Mouse (Mus musculus) lung, embryonic 15.5 days (tissue): ENCODE data around the gene Fam129a. TPM values are rescaled to one million over a fixed set of nuclear protein-coding genes. Genes with fewer than 3 reads are reported as not detected.

Experiments
- ATAC-seq: fragments of 200-750 bp; cut with Nextera tagmentation; 2 replicates; pipeline ENCODE4 v1.8.0; 2017; ENCODE audit warnings: moderate number of reproducible peaks, borderline replicate concordance; ENCODE audit not compliant: low FRiP score, low TSS enrichment; ENCODE audit errors: extremely low read depth
- H3K27ac ChIP-seq: fragments of 300-500 bp; sonication (generic); 2 replicates; pipeline ENCODE4 v1.5.1; 2015; ENCODE audit warnings: moderate library complexity, mild to moderate bottlenecking, inconsistent platforms
- H3K27me3 ChIP-seq: fragments of 300-500 bp; sonication (generic); 2 replicates; pipeline ENCODE4 v1.6.1; 2015; ENCODE audit warnings: inconsistent platforms
- H3K36me3 ChIP-seq: fragments of 300-500 bp; sonication (generic); 2 replicates; pipeline ENCODE4 v1.6.1; 2015; ENCODE audit warnings: inconsistent platforms
- H3K4me1 ChIP-seq: fragments of 300-500 bp; sonication (generic); 2 replicates; pipeline ENCODE4 v1.6.1; 2015; ENCODE audit warnings: inconsistent platforms
- H3K4me2 ChIP-seq: fragments of 300-500 bp; sonication (generic); 2 replicates; pipeline ENCODE4 v1.6.1; 2015; ENCODE audit warnings: inconsistent platforms, mild to moderate bottlenecking, moderate library complexity
- H3K4me3 ChIP-seq: fragments of 300-500 bp; sonication (generic); 2 replicates; pipeline ENCODE4 v1.5.1; 2015; ENCODE audit warnings: mild to moderate bottlenecking, inconsistent platforms
- H3K9ac ChIP-seq: fragments of 300-500 bp; sonication (generic); 2 replicates; pipeline ENCODE4 v1.6.1; 2015; ENCODE audit warnings: inconsistent platforms
- H3K9me3 ChIP-seq: fragments of 300-500 bp; sonication (generic); 2 replicates; pipeline ENCODE4 v1.6.1; 2016; ENCODE audit warnings: inconsistent platforms
- WGBS: fragments of 180-500 bp; shearing (Covaris S2); methylation state at CpG from one replicate; pipeline ENCODE4 v1.1.7; 2015; 5-methylcytosine and 5-hydroxymethylcytosine counted together
- polyA plus RNA-seq: library from polyadenylated mRNA; unstranded; fragments of >200 nt; fragmentation: Nextera tagmentation; extraction: Ambion mirVana; gene quantifications from 2 replicates; pipeline ENCODE4 v1.2.1, GENCODE M21; 2015

The Fam129a gene
- polyA plus RNA-seq, 1 experiment from 2014 or later = 10.4 TPM

DNA sequence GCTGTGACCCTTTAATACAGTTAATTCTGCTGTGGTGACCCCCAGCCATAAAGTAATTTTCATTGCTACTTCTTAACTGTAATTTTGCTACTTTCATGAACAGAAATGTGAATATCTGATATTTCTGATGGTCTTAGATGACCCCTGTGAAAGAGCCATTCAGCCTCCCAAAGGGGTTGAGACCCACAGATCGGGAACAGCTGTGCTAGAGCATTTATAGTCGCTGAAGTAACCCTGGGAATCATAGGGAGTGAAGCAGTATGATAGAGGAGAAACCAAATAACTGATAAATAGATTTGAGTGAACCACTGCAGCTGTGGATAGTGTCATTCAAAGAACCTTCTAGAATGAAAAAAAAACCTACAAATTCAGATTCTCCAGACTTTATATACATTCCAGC, 60.1 kb downstream of the Fam129a start:
- ATAC-seq = no peak
- WGBS = 23% methylated on average over 2 of the region's 2 CpGs
- Histone ChIP-seq H3K9ac (no peak overlapping the region), H3K27ac (no peak overlapping the region), H3K4me3 (no peak overlapping the region), H3K27me3 (peaks cover 15% of the 10 kb centered on the region; the same call in 1 of the 2 replicates), H3K4me1 (peaks cover 23% of the 10 kb centered on the region), H3K36me3 (no peaks in the 10 kb centered on the region), H3K9me3 (no peaks in the 10 kb centered on the region), H3K4me2 (no peak overlapping the region)

DNA sequence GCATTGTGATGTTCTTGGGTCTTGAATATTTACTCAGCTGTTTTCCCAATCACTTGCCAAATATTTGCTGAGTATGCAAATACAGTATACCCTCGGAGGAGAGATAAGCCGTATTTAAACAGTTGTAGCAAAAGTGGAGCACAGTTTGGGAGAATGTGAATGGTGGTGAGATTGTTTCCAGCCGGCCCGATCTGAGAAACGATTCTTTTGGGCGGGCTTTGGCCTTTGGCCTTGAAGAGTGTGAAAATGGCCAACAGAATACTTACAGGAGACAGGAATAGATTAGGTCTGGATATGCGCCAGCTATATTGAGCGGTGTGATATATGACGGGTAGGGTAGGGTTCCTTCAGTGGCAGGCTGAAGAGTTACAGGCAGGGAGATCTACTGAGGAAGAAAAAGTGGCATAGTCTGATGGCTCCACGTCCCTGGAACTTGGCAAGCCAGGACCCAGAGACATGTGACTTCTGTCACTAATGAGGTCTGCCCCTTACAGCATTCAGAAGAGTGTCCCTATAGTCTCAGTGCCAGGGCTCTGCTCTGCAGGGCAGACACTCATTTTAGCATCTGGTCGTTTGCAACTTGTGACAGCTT, 60.8 kb downstream of the Fam129a start:
- Histone ChIP-seq H3K27me3 (peaks cover 15% of the 10 kb centered on the region), H3K9ac (no peak overlapping the region), H3K4me3 (no peak overlapping the region), H3K4me1 (peaks cover 21% of the 10 kb centered on the region), H3K9me3 (no peaks in the 10 kb centered on the region), H3K36me3 (no peaks in the 10 kb centered on the region), H3K27ac (peak overlapping the region; percentile 58), H3K4me2 (peak overlapping the region; percentile 38)
- ATAC-seq = peak; percentile 92
- 7% methylated on average over 11 of the region's 11 CpGs for WGBS

DNA sequence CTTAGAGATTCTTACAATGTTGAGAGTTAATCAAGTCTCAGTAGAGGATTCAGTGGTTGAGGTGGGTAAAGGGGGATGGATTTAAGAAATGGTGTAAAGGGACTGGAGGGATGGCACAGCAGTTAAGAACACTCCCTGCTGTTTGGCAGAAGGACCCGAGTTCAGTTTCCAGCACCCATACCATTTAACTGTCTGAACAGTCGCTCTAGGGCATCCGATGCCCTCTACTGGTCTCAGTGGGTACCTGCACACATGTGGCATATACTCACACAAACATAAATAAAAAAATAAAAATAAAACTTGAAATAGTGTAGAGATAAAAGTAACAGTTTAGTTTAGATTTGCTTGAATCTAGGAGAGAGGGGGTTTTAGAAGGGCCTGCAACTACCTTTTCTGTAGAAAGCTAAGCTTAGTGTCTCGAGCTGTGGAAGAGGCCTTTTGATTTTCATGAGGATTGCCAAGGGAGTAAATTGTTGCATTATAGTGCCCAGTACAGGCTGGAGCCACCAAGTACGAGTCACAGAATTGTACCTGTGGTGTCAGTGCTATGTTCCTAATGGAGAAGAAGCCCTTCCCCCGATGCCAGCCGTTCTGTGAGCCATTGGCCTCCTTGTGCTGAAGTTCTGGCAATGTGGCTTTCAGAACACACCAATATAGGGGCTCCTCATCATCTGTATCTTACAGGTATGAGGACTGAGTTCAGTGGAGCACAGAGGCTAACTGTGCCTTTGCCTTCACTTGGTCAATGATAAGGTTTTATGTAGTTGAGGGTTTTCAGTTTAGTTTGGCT, 61.8 kb downstream of the Fam129a start:
- Histone ChIP-seq H3K9me3 (no peaks in the 10 kb centered on the region), H3K27ac (0 out of 2 replicates have a peak overlapping the region, but pooled peaks have one; percentile 21), H3K4me3 (no peak overlapping the region), H3K27me3 (peaks cover 15% of the 10 kb centered on the region), H3K4me2 (no peak overlapping the region), H3K36me3 (no peaks in the 10 kb centered on the region), H3K4me1 (peaks cover 16% of the 10 kb centered on the region), H3K9ac (no peak overlapping the region)
- WGBS = 94% methylated on average over 7 of the region's 7 CpGs
- no peak for ATAC-seq

DNA sequence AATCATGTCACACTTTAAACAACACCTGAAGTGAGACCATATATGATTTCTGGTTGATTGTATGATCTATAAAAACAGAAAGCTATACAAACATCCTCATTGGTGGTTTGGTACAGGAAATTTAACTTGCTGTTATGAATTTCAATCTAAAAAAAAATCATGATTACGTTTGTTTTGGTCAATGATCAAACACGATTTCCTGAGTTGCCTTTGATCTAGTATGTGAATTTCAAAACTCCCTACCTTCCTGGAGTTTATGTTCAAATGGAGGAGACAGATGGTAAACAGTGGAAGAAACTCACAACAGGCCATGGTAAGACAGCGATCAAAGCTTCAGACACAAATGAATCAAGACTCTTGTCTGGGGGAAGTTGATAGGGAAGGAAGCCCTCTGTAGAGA, 65.7 kb downstream of the Fam129a start:
- no peaks in the 10 kb centered on the region for H3K36me3 ChIP-seq
- H3K4me3 ChIP-seq = no peak overlapping the region
- peaks cover 11% of the 10 kb centered on the region for H3K27me3 ChIP-seq
- H3K27ac ChIP-seq = no peak overlapping the region
- no peak overlapping the region for H3K9ac ChIP-seq
- H3K4me2 ChIP-seq = no peak overlapping the region
- no peaks in the 10 kb centered on the region for H3K9me3 ChIP-seq
- WGBS = 66% methylated on average over 3 of the region's 3 CpGs
- peaks cover 10% of the 10 kb centered on the region for H3K4me1 ChIP-seq
- ATAC-seq = no peak

DNA sequence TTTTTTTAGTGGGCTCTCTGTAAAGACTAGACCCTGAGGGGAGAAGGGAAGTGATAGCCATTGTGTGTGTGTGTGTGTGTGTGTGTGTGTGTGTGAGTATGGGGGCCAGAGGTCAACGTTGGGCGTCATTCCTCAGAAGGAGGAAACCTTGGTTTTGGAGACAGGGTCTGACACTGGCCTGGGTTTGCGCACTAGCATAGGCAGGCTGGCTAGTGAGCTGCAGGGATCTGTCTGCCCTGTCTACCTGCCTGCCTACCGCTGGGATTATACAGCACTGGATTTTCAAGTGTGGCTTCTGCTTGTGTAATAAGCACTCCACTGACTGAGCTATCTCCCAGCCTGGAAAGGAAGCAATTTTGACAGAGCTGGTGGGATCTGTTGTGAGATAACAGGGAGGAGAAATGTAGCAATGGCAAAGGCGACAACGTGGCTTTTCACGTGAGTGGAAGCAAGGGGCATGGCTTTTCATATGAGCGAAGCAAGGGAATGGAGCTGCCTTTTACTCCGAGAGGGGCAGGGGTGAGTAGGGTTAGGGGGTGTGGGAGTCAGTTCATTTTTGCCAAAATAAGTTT, 66.5 kb downstream of the Fam129a start:
- 73% methylated on average over 9 of the region's 9 CpGs for WGBS
- Histone ChIP-seq H3K9ac (no peak overlapping the region), H3K4me3 (no peak overlapping the region), H3K36me3 (no peaks in the 10 kb centered on the region), H3K27ac (no peak overlapping the region), H3K4me1 (peaks cover 3% of the 10 kb centered on the region; the same call in 1 of the 2 replicates), H3K9me3 (no peaks in the 10 kb centered on the region), H3K4me2 (no peak overlapping the region), H3K27me3 (peaks cover 11% of the 10 kb centered on the region)
- ATAC-seq = no peak

DNA sequence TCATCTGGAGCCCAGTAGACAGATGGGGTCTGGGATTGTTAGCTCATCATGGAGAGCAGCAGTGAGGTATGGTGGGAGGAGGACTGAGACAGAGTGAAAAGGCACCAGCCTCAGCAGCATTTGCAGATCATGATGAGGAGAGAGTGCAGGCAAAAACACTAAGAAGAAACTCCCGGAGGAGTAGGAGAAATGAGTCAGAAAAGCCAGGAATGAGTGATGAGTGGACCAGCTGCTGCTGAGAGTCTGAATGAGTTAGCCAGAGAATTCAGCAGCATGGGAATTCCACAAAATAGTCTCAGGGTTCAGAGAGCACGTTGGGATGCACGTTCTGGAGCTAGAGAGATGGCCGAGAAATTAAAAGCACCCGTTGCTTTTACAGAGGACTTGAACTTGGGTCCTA, 67.4 kb downstream of the Fam129a start:
- ATAC-seq = no peak
- 64% methylated on average over 5 of the region's 5 CpGs for WGBS
- Histone ChIP-seq H3K9ac (no peak overlapping the region), H3K4me1 (no peaks in the 10 kb centered on the region), H3K27ac (no peak overlapping the region), H3K36me3 (no peaks in the 10 kb centered on the region), H3K4me2 (no peak overlapping the region), H3K9me3 (no peaks in the 10 kb centered on the region), H3K4me3 (no peak overlapping the region), H3K27me3 (peaks cover 11% of the 10 kb centered on the region)

DNA sequence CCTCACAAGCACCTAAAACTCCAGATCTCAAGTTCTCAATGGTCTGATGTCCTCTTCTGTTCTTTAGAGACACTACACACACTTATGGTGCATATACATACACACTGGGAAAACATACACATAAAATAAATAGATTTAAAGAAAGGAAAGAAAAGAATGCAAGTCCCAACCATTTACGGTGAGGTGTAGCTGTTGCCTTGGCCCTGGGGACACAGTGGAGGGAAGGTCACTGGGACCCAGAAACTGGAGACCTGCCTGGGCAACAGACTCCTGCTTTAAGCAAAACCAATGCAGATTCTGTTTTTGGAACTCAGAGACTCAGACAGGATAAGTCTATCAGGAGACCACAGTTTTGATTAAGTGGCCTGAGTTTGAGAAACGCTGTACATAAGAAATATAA, 67.8 kb downstream of the Fam129a start:
- Histone ChIP-seq H3K36me3 (no peaks in the 10 kb centered on the region), H3K27me3 (peaks cover 11% of the 10 kb centered on the region), H3K4me2 (no peak overlapping the region), H3K9me3 (no peaks in the 10 kb centered on the region), H3K4me3 (no peak overlapping the region), H3K9ac (no peak overlapping the region), H3K27ac (no peak overlapping the region), H3K4me1 (no peaks in the 10 kb centered on the region)
- ATAC-seq = no peak
- WGBS = 85% methylated on average over 2 of the region's 2 CpGs

DNA sequence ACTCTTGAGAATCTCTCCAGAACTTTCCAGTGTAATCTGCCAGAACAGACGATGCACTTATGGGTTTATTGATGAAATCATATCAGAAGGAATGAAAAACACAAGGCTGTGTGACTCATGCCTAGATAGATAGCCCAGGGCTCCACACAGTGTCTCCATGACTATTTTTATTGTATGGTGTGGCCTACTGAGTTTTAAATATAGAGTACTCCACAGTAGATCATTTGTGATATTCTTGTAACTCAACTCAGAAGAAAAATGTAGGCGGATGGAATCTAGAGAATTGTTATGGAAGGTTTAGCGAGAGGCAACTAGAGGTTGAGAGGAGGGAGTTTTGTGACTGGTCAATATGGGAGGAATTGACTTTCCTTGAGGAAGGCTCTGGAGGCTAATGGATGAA, 75.4 kb downstream of the Fam129a start:
- Histone ChIP-seq H3K4me3 (no peak overlapping the region), H3K9ac (no peak overlapping the region), H3K4me1 (no peaks in the 10 kb centered on the region), H3K4me2 (no peak overlapping the region), H3K9me3 (no peaks in the 10 kb centered on the region), H3K27ac (no peak overlapping the region), H3K27me3 (no peaks in the 10 kb centered on the region), H3K36me3 (no peaks in the 10 kb centered on the region)
- WGBS = 88% methylated on average over 3 of the region's 3 CpGs
- ATAC-seq = no peak

DNA sequence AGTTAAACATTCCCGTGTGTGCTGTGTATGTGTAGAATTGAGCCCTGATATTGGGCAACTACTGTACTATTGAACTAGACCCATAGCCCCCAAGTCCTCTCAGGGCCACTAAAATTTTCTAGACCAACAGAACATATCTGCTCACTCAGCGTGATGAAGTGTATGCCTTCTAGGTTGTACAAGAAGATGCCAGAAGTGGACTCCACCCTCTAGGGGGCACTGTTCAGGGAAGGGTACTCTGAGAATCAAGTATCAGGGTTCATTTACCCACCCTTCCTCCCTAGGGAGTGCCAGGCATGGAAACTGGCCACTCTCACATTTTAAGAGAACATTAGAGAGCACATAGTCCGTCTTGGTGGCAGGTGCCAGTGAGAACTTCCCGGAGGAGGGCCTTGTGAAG, 77.1 kb downstream of the Fam129a start:
- no peaks in the 10 kb centered on the region for H3K9me3 ChIP-seq
- H3K9ac ChIP-seq = no peak overlapping the region
- no peak overlapping the region for H3K4me3 ChIP-seq
- no peak overlapping the region for H3K27ac ChIP-seq
- H3K36me3 ChIP-seq = no peaks in the 10 kb centered on the region
- no peaks in the 10 kb centered on the region for H3K27me3 ChIP-seq
- H3K4me1 ChIP-seq = no peaks in the 10 kb centered on the region
- 85% methylated on average over 4 of the region's 4 CpGs for WGBS
- ATAC-seq = no peak
- no peak overlapping the region for H3K4me2 ChIP-seq

DNA sequence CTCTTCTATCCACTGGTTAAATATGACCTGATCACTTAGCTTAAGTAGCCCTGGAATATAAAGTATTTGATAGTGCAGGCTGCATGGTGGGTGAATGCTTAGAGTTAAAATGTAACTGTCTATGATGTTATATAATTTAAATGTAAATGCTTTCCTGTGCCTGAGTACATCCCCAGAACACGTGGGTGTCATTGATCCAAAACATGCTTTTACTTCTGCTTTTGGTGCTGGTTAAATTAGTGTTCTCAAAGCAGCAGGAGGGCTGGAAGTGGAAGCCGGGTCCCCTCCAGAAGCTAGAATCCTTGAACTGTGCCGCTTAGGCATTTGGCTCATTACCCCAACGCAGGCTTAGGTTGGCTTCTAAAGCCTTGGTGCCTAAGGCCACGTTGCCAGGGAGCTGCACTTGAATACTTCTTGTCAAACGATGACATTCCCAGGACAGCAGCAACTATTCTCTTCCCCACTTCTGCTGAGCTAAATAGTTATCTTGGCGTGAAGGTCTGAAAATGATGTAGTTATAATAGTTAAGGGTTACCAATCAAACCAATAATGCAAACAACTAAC, 86.1 kb downstream of the Fam129a start:
- no peak overlapping the region for H3K27ac ChIP-seq
- H3K4me2 ChIP-seq = no peak overlapping the region
- no peaks in the 10 kb centered on the region for H3K9me3 ChIP-seq
- no peak for ATAC-seq
- H3K36me3 ChIP-seq = no peaks in the 10 kb centered on the region
- WGBS = 74% methylated on average over 7 of the region's 7 CpGs
- no peak overlapping the region for H3K9ac ChIP-seq
- 0 out of 2 replicates have a peak, but pooled peaks cover 3% of the 10 kb centered on the region for H3K4me1 ChIP-seq
- no peaks in the 10 kb centered on the region for H3K27me3 ChIP-seq
- no peak overlapping the region for H3K4me3 ChIP-seq

DNA sequence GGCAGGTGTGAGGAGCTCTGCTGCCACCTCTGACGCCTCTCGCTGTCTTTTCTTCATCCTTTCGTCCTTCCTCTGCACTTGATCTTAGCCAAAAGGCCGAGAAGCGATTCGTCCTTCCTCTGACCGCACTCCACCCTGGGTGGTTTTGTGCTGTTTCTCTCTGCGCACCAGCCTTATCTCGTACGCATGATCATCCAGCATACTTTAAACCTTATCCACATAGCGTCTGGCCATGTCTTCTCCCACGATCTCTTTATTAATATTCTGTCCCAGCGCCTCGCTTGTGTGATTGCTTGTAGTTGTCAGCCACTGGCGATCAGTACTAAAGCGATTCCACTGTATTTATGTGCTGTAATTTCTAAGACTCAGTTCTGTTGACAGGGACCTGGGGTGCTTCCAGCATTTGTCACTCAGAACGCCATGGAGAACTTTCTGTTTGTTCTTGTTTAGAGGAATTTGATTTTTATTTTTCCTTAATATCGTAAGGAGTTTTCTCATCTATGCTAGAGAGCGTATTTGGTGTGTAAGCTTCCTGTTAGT, 87.4 kb downstream of the Fam129a start:
- ATAC-seq = no peak
- Histone ChIP-seq H3K27me3 (no peaks in the 10 kb centered on the region), H3K27ac (no peak overlapping the region), H3K9ac (no peak overlapping the region), H3K36me3 (no peaks in the 10 kb centered on the region), H3K4me3 (no peak overlapping the region), H3K4me2 (no peak overlapping the region), H3K9me3 (no peaks in the 10 kb centered on the region), H3K4me1 (0 out of 2 replicates have a peak, but pooled peaks cover 3% of the 10 kb centered on the region)
- WGBS = 60% methylated on average over 19 of the region's 19 CpGs

DNA sequence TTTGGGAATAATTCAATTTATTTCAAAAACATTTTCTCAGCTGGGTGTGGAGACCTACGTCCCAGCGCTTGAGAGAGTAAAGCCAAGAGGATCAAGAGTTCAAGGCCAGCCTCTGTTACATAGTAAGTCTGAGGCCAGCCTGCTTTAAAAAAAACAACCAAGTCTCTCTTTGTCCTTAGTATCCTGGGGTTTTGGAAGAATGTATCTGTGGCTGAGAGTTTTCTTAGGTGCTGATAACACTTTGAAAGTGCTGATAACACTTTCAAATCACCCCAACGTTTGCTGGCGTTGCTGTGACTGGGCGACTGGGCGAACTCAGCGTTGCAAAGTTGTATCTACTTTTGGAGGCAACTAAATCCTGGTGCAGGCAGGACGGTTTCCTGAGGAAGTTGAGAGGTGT, 88.7 kb downstream of the Fam129a start:
- Histone ChIP-seq H3K27ac (no peak overlapping the region), H3K9me3 (no peaks in the 10 kb centered on the region), H3K27me3 (no peaks in the 10 kb centered on the region), H3K4me2 (no peak overlapping the region), H3K4me3 (no peak overlapping the region), H3K36me3 (no peaks in the 10 kb centered on the region), H3K9ac (no peak overlapping the region), H3K4me1 (0 out of 2 replicates have a peak, but pooled peaks cover 6% of the 10 kb centered on the region)
- no peak for ATAC-seq
- 51% methylated on average over 8 of the region's 8 CpGs for WGBS
